Mouse (Mus musculus): ENCODE measurements at regions not wholly inside any gene's neighbourhood (a gene's known extent, or its start where the extent isn't known, plus 50 kb on each side); places are given as distances from the start of the nearest gene placed in this dataset.
A peak's percentile ranks its signal among the peaks of the same experiment; 100 is the strongest.
"Not testable (repeated sequence)": the region's sequence is repeated elsewhere in the genome, so short reads cannot be mapped to it uniquely, and the experiment has no call there.

DNA sequence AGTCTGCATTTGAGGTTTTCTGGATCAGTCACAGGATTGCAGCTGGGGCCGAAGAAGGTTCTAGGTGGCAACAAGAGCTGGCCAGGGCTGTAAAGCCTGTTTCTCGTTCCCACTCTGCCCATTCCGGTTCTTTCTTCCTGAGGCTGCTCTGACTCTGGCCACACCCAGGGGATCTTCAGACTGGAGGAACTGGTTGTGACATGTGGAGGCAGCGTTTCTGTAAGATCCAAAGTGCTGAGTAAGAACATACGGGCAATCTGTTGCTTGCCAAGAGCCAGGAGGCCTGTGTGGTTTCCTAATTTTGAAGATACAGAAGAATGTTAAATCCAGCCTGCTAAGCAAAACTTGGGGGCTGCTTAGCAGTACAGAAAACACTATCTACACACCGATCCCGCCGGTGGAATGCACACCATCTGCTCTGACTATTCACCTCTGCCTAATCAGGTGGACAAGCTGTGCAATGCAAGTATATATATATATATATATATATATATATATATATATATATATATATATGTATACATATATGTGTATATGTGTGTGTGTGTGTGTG is 99.3 kb upstream of the Bmp2k start:
- ATAC-seq (ENCODE audit: low FRiP score) (no peak), DNase-seq (ENCODE audit: low spot score) (no peak)
- no peak overlapping the region for H3K4me3 ChIP-seq (replicated peaks; ENCODE audit: low read length)
- no peaks in the 10 kb centered on the region for H3K9me3 ChIP-seq (ENCODE audit: control insufficient read depth, low read length)
- no peaks in the 10 kb centered on the region for H3K27me3 ChIP-seq (ENCODE audit: control insufficient read depth, insufficient read depth, low read length)
- WGBS = 86% methylated on average over 8 of the region's 8 CpGs
- H3K4me1 ChIP-seq (replicated peaks; ENCODE audit: control insufficient read depth, insufficient read depth, low read length) = no peaks in the 10 kb centered on the region
- no peaks in the 10 kb centered on the region for H3K36me3 ChIP-seq (replicated peaks; ENCODE audit: control insufficient read depth, insufficient read depth)
- H3K27ac ChIP-seq = no peak overlapping the region
- no peak overlapping the region for H3K4me2 ChIP-seq (replicated peaks)
- H3K9ac ChIP-seq = no peak overlapping the region

DNA sequence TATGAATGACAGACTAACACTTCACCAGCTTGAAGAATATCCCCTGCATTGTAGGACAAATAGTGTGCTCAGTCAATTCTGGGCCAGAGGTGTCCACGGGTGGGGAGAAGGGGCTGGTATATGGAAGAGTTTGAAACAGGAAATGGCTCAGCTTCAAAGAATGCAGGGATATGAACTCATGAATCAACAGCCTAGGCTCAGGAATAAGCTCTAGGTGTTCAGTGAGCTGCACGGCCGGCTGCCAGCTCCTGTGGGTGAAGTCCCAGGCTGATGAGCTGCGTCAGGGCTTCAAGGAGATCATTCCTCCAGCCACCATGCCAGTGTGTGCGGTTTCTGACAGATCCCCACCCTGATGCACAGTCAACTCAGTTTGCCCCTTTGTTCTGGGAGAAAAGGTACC is 98.8 kb upstream of the Bmp2k start:
- Histone ChIP-seq H3K4me1 (replicated peaks; ENCODE audit: control insufficient read depth, insufficient read depth, low read length) (no peaks in the 10 kb centered on the region), H3K36me3 (replicated peaks; ENCODE audit: control insufficient read depth, insufficient read depth) (no peaks in the 10 kb centered on the region), H3K4me3 (replicated peaks; ENCODE audit: low read length) (no peak overlapping the region), H3K9me3 (ENCODE audit: control insufficient read depth, low read length) (no peaks in the 10 kb centered on the region), H3K27ac (no peak overlapping the region), H3K27me3 (ENCODE audit: control insufficient read depth, insufficient read depth, low read length) (no peaks in the 10 kb centered on the region), H3K9ac (no peak overlapping the region), H3K4me2 (replicated peaks) (no peak overlapping the region)
- 80% methylated on average over 5 of the region's 5 CpGs for WGBS
- DNase-seq (ENCODE audit: low spot score) = no peak
- ATAC-seq (ENCODE audit: low FRiP score) = no peak

DNA sequence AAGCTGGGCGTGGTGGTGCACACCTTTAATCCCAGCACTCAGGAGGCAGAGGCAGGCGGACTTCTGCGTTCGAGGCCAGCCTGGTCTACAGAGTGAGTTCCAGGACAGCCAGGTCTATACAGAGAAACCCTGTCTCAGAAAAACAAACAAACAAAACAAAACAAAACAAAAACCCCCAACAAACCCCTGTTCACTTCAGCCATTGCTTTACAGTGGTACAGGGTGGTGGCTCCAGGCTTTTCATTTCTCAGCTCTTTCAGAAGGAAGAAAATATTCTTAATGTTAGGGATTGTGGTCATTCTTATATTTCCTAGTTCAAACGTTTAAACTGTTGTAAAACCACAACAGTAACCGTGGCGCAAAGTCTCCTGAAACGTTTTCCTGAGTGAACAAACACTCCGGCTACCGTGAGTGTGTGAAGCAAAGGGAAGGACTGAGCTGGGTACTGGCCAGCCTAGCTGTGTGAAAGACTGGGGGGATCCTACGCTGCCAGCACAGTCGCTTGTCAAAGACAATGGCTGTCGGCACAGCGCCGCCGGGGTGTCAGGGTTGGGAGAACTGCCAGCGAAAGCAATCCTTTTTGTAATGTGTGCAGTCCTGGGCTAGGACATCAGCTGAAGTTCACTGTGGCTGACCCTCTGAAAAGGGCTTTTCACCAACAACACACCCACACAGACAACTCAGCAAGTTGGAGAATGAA is 91.8 kb upstream of the Bmp2k start:
- DNase-seq (ENCODE audit: low spot score) (peak; percentile 80), ATAC-seq (ENCODE audit: low FRiP score) (peak; percentile 86; the same call in 1 of the 2 replicates)
- H3K27ac ChIP-seq = 0 out of 2 replicates have a peak overlapping the region, but pooled peaks have one; percentile 4
- no peaks in the 10 kb centered on the region for H3K36me3 ChIP-seq (replicated peaks; ENCODE audit: control insufficient read depth, insufficient read depth)
- peak overlapping the region; percentile 36 for H3K4me2 ChIP-seq (replicated peaks)
- H3K27me3 ChIP-seq (ENCODE audit: control insufficient read depth, insufficient read depth, low read length) = no peaks in the 10 kb centered on the region
- peaks cover 5% of the 10 kb centered on the region; the same call in 1 of the 2 replicates for H3K4me1 ChIP-seq (replicated peaks; ENCODE audit: control insufficient read depth, insufficient read depth, low read length)
- H3K9ac ChIP-seq = no peak overlapping the region
- no peaks in the 10 kb centered on the region for H3K9me3 ChIP-seq (ENCODE audit: control insufficient read depth, low read length)
- 32% methylated on average over 17 of the region's 17 CpGs for WGBS
- no peak overlapping the region for H3K4me3 ChIP-seq (replicated peaks; ENCODE audit: low read length)

DNA sequence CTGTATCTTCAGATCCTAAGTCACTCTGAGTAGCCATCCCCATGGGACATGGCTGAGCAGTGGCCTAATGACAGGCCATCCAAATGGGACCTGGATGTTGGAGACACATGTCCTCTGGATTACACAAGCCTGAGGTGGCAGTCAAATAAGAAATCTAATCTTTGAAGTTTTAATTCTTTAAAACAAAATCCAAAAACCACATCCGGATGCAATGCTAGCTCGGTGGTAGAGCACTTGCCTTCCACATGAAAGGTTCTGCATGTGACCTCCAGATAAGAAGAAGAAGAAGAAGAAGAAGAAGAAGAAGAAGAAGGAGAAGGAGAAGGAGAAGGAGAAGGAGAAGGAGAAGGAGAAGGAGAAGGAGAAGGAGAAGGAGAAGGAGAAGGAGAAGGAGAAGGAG is 89.1 kb upstream of the Bmp2k start:
- not testable (repeated sequence) for H3K4me1 ChIP-seq (replicated peaks; ENCODE audit: control insufficient read depth, insufficient read depth, low read length); H3K27me3 ChIP-seq (ENCODE audit: control insufficient read depth, insufficient read depth, low read length); ATAC-seq (ENCODE audit: low FRiP score); H3K9me3 ChIP-seq (ENCODE audit: control insufficient read depth, low read length); H3K9ac ChIP-seq; DNase-seq (ENCODE audit: low spot score); H3K27ac ChIP-seq; H3K4me3 ChIP-seq (replicated peaks; ENCODE audit: low read length); H3K4me2 ChIP-seq (replicated peaks); H3K36me3 ChIP-seq (replicated peaks; ENCODE audit: control insufficient read depth, insufficient read depth)
- 90% methylated on average over 2 of the region's 2 CpGs for WGBS

DNA sequence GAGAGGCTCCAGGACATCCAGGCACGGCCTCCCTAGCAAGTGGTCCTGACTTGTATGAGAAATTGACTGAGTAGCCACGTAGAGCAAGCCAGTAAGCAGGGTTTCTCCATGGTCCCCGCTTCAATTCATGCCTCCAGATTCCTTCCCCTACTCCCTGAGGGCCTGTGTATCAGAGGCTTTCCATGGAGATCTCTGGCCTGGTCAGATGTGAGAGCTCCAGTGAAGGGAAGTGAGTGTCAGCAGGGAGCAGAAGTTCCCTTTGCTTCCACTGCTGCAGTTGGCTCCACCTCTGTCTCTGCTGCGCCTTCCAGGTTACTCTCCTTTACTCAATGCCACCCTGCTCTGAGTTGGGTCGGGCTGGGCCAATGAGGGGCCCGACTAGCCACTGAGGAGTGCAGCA is 88.3 kb upstream of the Bmp2k start:
- no peak for DNase-seq (ENCODE audit: low spot score)
- Histone ChIP-seq H3K27me3 (ENCODE audit: control insufficient read depth, insufficient read depth, low read length) (no peaks in the 10 kb centered on the region), H3K4me2 (replicated peaks) (no peak overlapping the region), H3K27ac (no peak overlapping the region), H3K36me3 (replicated peaks; ENCODE audit: control insufficient read depth, insufficient read depth) (no peaks in the 10 kb centered on the region), H3K4me3 (replicated peaks; ENCODE audit: low read length) (no peak overlapping the region), H3K9ac (no peak overlapping the region), H3K9me3 (ENCODE audit: control insufficient read depth, low read length) (no peaks in the 10 kb centered on the region), H3K4me1 (replicated peaks; ENCODE audit: control insufficient read depth, insufficient read depth, low read length) (peaks cover 5% of the 10 kb centered on the region; the same call in 1 of the 2 replicates)
- no peak for ATAC-seq (ENCODE audit: low FRiP score)
- 73% methylated on average over 6 of the region's 6 CpGs for WGBS

DNA sequence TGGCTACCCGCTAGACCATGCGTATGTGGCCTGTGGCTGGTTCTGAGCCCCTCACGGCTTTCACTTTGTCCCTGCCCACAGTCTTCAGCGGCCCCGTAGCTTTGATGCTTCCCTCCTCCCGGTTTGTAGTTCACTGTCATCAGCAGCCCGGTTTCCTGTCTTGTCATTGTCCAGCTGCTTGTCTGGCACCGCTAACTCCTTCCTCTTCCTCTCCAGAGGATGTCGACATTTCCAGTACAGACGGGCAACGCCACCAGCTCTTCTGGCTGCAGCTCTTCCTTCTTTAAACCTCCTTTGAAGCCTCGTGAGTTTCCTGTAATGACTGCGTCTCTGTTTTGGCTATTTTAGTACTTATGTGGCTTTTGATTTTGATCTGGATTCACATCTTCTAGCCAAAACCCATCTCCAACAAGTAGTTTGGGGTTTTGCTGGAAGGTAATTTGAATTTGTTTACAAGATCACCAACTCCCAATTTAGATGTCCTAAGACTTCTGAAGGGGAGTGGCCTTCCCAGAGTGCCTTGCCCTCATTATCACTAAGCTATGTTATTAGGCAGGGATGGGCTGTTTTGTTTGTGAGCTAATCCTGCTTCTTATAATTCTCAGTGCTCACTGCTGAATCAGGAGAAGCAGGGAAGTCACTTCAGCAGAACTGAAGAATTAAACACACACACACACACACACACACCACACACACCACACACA is 85.8 kb upstream of the Bmp2k start:
- DNase-seq (ENCODE audit: low spot score) (no peak), ATAC-seq (ENCODE audit: low FRiP score) (no peak)
- Histone ChIP-seq H3K36me3 (replicated peaks; ENCODE audit: control insufficient read depth, insufficient read depth) (no peaks in the 10 kb centered on the region), H3K27me3 (ENCODE audit: control insufficient read depth, insufficient read depth, low read length) (no peaks in the 10 kb centered on the region), H3K4me3 (replicated peaks; ENCODE audit: low read length) (no peak overlapping the region), H3K4me1 (replicated peaks; ENCODE audit: control insufficient read depth, insufficient read depth, low read length) (no peaks in the 10 kb centered on the region), H3K4me2 (replicated peaks) (no peak overlapping the region), H3K27ac (no peak overlapping the region), H3K9me3 (ENCODE audit: control insufficient read depth, low read length) (no peaks in the 10 kb centered on the region), H3K9ac (no peak overlapping the region)
- WGBS = 62% methylated on average over 13 of the region's 13 CpGs

DNA sequence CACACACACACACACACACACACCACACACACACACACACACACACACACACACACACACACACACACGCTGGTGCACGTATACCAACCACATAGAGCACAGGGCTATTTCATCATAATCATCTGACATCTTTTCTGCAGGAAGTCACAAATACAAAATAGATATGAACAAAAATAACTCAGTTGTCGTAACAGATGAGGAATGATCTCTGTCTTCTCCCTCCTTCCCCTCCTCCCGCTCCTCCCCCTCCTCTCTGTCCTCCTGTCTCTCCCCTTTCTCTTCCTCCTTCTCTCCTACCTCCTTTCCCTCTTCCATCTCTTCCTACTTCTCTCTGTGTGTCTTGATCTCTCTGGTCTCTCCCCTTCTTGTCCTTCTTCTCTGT is 85.2 kb upstream of the Bmp2k start:
- no peak overlapping the region for H3K27ac ChIP-seq
- H3K4me3 ChIP-seq (replicated peaks; ENCODE audit: low read length) = no peak overlapping the region
- 89% methylated on average over 4 of the region's 4 CpGs for WGBS
- H3K4me1 ChIP-seq (replicated peaks; ENCODE audit: control insufficient read depth, insufficient read depth, low read length) = no peaks in the 10 kb centered on the region
- H3K36me3 ChIP-seq (replicated peaks; ENCODE audit: control insufficient read depth, insufficient read depth) = no peaks in the 10 kb centered on the region
- no peak overlapping the region for H3K9ac ChIP-seq
- DNase-seq (ENCODE audit: low spot score) (no peak), ATAC-seq (ENCODE audit: low FRiP score) (no peak)
- no peak overlapping the region for H3K4me2 ChIP-seq (replicated peaks)
- H3K27me3 ChIP-seq (ENCODE audit: control insufficient read depth, insufficient read depth, low read length) = no peaks in the 10 kb centered on the region
- no peaks in the 10 kb centered on the region for H3K9me3 ChIP-seq (ENCODE audit: control insufficient read depth, low read length)

DNA sequence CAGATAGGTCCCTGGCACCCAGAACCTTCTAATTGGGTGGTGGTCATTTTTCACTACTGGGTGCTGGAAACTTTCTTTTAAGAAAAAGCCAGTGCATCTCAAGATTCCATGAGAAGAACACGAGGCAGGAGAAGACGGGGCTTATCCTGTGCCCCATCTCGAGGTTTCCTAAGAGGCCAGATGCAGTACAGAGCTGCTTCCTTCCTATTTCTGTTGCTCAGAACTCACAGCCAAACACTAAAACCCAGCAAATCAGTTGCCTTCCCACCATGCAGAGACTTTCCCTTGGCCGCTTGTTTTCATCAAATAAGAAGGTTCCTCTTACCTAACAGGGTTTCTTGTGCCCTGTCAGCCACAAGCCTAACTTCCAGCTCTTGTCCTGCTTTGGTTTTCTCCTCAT is 84.7 kb upstream of the Bmp2k start:
- no peak overlapping the region for H3K9ac ChIP-seq
- H3K4me2 ChIP-seq (replicated peaks) = no peak overlapping the region
- WGBS = 85% methylated on average over 4 of the region's 4 CpGs
- no peaks in the 10 kb centered on the region for H3K9me3 ChIP-seq (ENCODE audit: control insufficient read depth, low read length)
- H3K27ac ChIP-seq = no peak overlapping the region
- ATAC-seq (ENCODE audit: low FRiP score) (no peak), DNase-seq (ENCODE audit: low spot score) (no peak)
- no peak overlapping the region for H3K4me3 ChIP-seq (replicated peaks; ENCODE audit: low read length)
- H3K27me3 ChIP-seq (ENCODE audit: control insufficient read depth, insufficient read depth, low read length) = no peaks in the 10 kb centered on the region
- H3K36me3 ChIP-seq (replicated peaks; ENCODE audit: control insufficient read depth, insufficient read depth) = no peaks in the 10 kb centered on the region
- H3K4me1 ChIP-seq (replicated peaks; ENCODE audit: control insufficient read depth, insufficient read depth, low read length) = no peaks in the 10 kb centered on the region

DNA sequence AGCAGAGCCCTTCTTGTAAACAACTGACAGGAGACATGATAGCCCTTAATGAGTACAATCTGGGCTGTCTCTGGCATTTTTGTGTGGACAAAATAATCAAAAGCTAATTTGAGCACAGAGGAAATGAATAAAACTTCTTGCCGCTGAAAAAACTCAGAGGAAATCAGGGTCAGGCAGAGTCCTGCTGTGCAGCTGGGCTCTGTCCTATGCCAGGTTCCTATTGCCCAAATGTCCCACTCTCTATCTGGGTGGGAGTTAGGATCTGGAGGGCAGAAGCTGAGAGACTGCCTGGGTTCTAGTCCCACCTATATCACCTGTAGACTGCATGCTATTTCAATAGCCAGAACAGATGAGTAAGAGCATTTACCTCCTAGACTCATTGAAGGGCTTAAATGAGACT is 83.8 kb upstream of the Bmp2k start:
- H3K4me2 ChIP-seq (replicated peaks) = no peak overlapping the region
- WGBS = 76% methylated on average over 1 of the region's 1 CpGs

More for the DNA sequence above, 83.8 kb upstream of the Bmp2k start:
- ATAC-seq (ENCODE audit: low FRiP score) = no peak
- no peak overlapping the region for H3K27ac ChIP-seq
- H3K36me3 ChIP-seq (replicated peaks; ENCODE audit: control insufficient read depth, insufficient read depth) = no peaks in the 10 kb centered on the region
- H3K4me3 ChIP-seq (replicated peaks; ENCODE audit: low read length) = no peak overlapping the region
- no peaks in the 10 kb centered on the region for H3K4me1 ChIP-seq (replicated peaks; ENCODE audit: control insufficient read depth, insufficient read depth, low read length)
- H3K9me3 ChIP-seq (ENCODE audit: control insufficient read depth, low read length) = no peaks in the 10 kb centered on the region
- H3K27me3 ChIP-seq (ENCODE audit: control insufficient read depth, insufficient read depth, low read length) = no peaks in the 10 kb centered on the region
- no peak for DNase-seq (ENCODE audit: low spot score)
- H3K9ac ChIP-seq = no peak overlapping the region
